Mouse (Mus musculus): ENCODE measurements around the gene Gm17657.

DNA sequence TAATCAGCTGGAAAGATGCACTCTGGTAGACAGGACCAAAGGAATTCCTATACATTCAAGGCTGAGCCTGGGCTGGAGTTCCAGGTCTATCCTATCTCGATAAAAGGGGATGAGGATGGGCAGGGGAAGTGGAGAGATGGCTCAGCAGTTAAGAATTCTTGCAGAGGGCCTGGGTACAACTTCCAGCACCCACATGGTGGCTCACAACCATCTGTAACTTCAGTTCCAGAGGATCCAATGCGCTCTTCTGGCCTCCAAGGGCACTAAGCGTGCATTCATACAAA lies 52.4 kb downstream of the Gm17657 start:
- TF ChIP-seq HCFC1 (IDR thresholded peaks at IDR 0.05; ENCODE audit: borderline replicate concordance, insufficient read depth, low read length) = no peak
- TF ChIP-seq ZC3H11A (IDR thresholded peaks at IDR 0.05; ENCODE audit: borderline replicate concordance, low read depth, low read length) = no peak
- no peak for TF ChIP-seq CHD2 (IDR thresholded peaks at IDR 0.05; ENCODE audit: low read depth, low read length)
- no peak for TF ChIP-seq MAFK (IDR thresholded peaks at IDR 0.05; ENCODE audit: insufficient read depth, low read depth, low read length)
- TF ChIP-seq ZNF384 (IDR thresholded peaks at IDR 0.05; ENCODE audit: low read depth, low read length) = no peak
